Mouse (Mus musculus) embryonic facial prominence, embryonic 11.5 days (tissue): ENCODE measurements around the gene Agt. TPM values are rescaled to one million over a fixed set of nuclear protein-coding genes. Genes with fewer than 3 reads are reported as not detected.

Experiments used
- ATAC-seq: fragments of 200-750 bp; cut with Nextera tagmentation; replicated peaks from 2 replicates; pipeline ENCODE4 v1.8.0; 2017; ENCODE audit warnings: low read depth; ENCODE audit not compliant: insufficient number of reproducible peaks, low FRiP score, low TSS enrichment
- DNase-seq: peaks from one replicate; pipeline ENCODE4 v3.0.0-alpha.2; 2015; ENCODE audit warnings: low spot score
- H3K27ac ChIP-seq: fragments of 300-500 bp; sonication (generic); replicated peaks from 2 replicates; pipeline ENCODE4 v1.5.1; 2014; ENCODE audit warnings: mild to moderate bottlenecking, low read depth, low read length, control low read depth
- H3K27me3 ChIP-seq: fragments of 300-500 bp; sonication (generic); 2 replicates; pipeline ENCODE4 v1.6.1; 2014; ENCODE audit warnings: mild to moderate bottlenecking, low read length, moderate library complexity, mixed read lengths; ENCODE audit not compliant: control insufficient read depth, insufficient read depth
- H3K36me3 ChIP-seq: fragments of 300-500 bp; sonication (generic); replicated peaks from 2 replicates; pipeline ENCODE4 v1.6.1; 2014; ENCODE audit warnings: low read depth, mild to moderate bottlenecking, low read length, moderate library complexity, mixed read lengths; ENCODE audit not compliant: control insufficient read depth, insufficient read depth
- H3K4me1 ChIP-seq: fragments of 300-500 bp; sonication (generic); 2 replicates; pipeline ENCODE4 v1.6.1; 2014; ENCODE audit warnings: low read length, mixed read lengths; ENCODE audit not compliant: control insufficient read depth, insufficient read depth
- H3K4me2 ChIP-seq: fragments of 300-500 bp; sonication (generic); 2 replicates; pipeline ENCODE4 v1.6.1; 2014; ENCODE audit warnings: low read depth, mild to moderate bottlenecking, control low read depth, low read length, moderate library complexity
- H3K4me3 ChIP-seq: fragments of 300-500 bp; sonication (generic); 2 replicates; pipeline ENCODE4 v1.5.1; 2014; ENCODE audit warnings: low read depth, low read length, control low read depth
- H3K9ac ChIP-seq: fragments of 300-500 bp; sonication (generic); replicated peaks from 2 replicates; pipeline ENCODE4 v1.6.1; 2014; ENCODE audit warnings: mild to moderate bottlenecking, control low read depth, low read length
- H3K9me3 ChIP-seq: fragments of 300-500 bp; sonication (generic); replicated peaks from 2 replicates; pipeline ENCODE4 v1.6.1; 2016; ENCODE audit warnings: mild to moderate bottlenecking, low read length, inconsistent platforms, mixed read lengths; ENCODE audit not compliant: control insufficient read depth
- WGBS: fragments of 180-500 bp; shearing (Covaris S2); extraction: QIAGEN DNeasy Blood & Tissue Kit; methylation state at CpG from one replicate; pipeline ENCODE4 v1.1.7; 2014; 5-methylcytosine and 5-hydroxymethylcytosine counted together
- polyA plus RNA-seq: library from polyadenylated mRNA; unstranded; fragments of >200 nt; fragmentation: Nextera tagmentation; extraction: Ambion mirVana; gene quantifications from 2 replicates; pipeline ENCODE4 v1.2.1, GENCODE M21; 2014

Agt gene
- polyA plus RNA-seq, 1 experiment from 2014 or later, result not detected

DNA sequence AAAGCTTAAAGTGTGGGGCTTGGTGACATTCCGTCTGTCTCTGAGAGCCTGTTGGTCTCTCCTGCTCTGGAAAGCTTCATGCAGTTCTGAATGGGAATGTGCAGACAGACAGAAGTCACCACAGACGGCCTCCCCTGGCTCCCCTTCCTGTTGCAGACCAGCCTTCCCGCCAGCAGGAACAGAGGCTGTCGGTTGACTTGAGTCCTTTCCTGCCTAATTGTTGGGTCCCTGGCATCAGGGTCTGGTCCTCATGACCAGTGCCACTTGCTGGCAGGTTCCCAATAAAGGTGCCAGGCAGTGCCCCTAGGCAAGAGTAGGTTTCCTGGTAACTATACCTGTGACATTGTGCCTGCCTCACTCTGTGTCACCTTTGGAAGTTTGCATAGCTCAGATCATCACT is 38.5 kb downstream of the Agt start:
- Histone ChIP-seq H3K9me3 (no peaks in the 10 kb centered on the region), H3K4me2 (no peak overlapping the region), H3K27me3 (no peaks in the 10 kb centered on the region), H3K4me3 (no peak overlapping the region), H3K27ac (no peak overlapping the region), H3K4me1 (no peaks in the 10 kb centered on the region), H3K36me3 (peaks cover 3% of the 10 kb centered on the region), H3K9ac (no peak overlapping the region)
- WGBS, result 85% methylated on average over 4 of the region's 4 CpGs
- ATAC-seq (no peak), DNase-seq (no peak)

DNA sequence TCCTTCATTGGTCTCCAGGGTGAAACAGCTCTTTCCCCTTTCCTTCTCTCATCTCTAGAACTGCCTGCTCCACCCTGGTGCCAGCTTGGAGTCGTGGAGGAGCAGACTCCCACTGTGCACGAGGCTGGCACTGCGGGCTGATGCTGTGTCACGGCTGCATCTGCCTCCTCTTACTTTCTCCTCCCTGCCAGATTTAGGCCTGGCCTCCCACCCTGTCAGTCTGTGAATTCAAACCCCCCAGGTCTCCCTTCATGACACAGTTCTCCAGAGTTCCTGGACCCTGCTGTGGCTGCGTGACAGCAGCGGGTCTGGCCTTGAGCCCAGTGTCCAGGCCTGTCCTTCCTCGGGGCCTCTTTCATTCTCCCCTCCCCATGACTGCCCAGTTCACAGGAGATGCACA is 39.0 kb downstream of the Agt start:
- DNase-seq, result no peak

DNA sequence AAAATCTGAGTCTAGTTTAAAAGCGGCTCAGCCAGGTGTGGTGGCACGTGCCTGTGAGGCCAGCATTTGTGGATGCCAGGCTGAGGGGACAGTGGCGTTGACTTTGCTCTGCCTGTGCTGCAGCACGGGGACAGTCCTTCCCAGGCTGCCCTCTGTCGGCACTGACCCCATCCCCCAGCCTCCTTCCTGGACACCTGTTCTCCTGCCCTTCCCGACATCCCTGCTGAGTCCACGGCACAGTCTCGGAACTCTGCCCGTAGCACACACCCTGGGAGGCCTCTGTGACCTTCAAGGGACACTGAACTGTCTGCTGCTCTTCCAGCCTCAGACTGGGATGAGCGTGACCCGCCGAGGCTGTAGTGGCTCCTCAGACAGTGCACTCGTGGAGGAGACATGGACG is 39.4 kb downstream of the Agt start:
- Histone ChIP-seq H3K4me2 (no peak overlapping the region), H3K4me3 (no peak overlapping the region), H3K27me3 (no peaks in the 10 kb centered on the region), H3K4me1 (no peaks in the 10 kb centered on the region), H3K36me3 (peaks cover 3% of the 10 kb centered on the region; the same call in 1 of the 2 replicates), H3K27ac (no peak overlapping the region), H3K9me3 (no peaks in the 10 kb centered on the region), H3K9ac (no peak overlapping the region)
- no peak for ATAC-seq
- no peak for DNase-seq
- 90% methylated on average over 14 of the region's 14 CpGs for WGBS

More for the DNA sequence above, 39.0 kb downstream of the Agt start:
- Histone ChIP-seq H3K9me3 (no peaks in the 10 kb centered on the region), H3K4me1 (no peaks in the 10 kb centered on the region), H3K27me3 (no peaks in the 10 kb centered on the region), H3K4me2 (no peak overlapping the region), H3K36me3 (peaks cover 3% of the 10 kb centered on the region), H3K4me3 (no peak overlapping the region), H3K27ac (no peak overlapping the region), H3K9ac (no peak overlapping the region)
- WGBS, result 87% methylated on average over 7 of the region's 7 CpGs
- no peak for ATAC-seq

DNA sequence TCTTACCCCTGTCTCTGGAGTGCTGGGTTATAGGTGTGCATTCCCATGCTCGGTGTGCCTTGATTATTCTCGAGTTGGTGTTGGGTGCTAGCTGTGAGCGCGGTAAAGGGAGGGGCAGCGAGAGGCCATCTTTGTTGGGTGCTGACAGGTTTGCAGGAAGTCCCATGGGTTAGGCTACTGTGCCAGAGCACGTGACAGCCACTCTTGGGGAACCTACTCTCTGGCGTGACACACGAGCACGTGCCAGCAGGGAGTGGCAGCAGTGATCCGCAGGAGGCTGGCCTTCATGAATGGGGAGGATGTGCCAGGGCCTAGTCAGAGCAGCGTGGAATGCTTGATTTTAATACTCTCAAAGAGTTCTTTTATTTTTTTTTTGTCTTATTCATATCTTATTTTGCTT is 43.2 kb downstream of the Agt start:
- Histone ChIP-seq H3K27me3 (no peaks in the 10 kb centered on the region), H3K4me1 (no peaks in the 10 kb centered on the region), H3K4me2 (no peak overlapping the region), H3K9me3 (no peaks in the 10 kb centered on the region), H3K36me3 (peaks cover 3% of the 10 kb centered on the region; the same call in 1 of the 2 replicates), H3K9ac (no peak overlapping the region), H3K4me3 (no peak overlapping the region), H3K27ac (no peak overlapping the region)
- DNase-seq (no peak), ATAC-seq (no peak)
- WGBS, result 89% methylated on average over 11 of the region's 11 CpGs

DNA sequence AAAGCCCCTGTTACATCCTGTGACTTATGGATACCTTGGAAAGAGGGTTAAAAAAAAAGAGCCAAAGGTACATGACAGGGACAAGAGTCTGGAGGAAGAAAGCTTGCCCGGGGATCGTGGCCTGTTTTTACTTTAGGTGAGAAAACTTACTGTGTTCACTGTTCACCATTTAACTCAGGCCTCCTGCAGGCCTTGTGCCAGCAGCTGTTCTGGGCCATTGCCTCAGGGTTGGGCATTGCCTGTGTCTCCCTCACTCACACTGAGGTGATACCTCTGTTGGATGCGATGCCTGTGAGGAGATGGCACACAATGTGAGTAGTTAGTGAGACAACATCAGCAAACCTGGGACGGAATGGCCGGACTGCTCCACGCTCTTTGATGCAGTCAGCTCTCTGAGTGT is 47.6 kb downstream of the Agt start:
- DNase-seq, result no peak
- ATAC-seq, result no peak
- Histone ChIP-seq H3K4me2 (no peak overlapping the region), H3K27ac (no peak overlapping the region), H3K27me3 (no peaks in the 10 kb centered on the region), H3K4me1 (no peaks in the 10 kb centered on the region), H3K4me3 (no peak overlapping the region), H3K9me3 (no peaks in the 10 kb centered on the region), H3K9ac (no peak overlapping the region), H3K36me3 (peaks cover 3% of the 10 kb centered on the region; the same call in 1 of the 2 replicates)
- 92% methylated on average over 6 of the region's 6 CpGs for WGBS

DNA sequence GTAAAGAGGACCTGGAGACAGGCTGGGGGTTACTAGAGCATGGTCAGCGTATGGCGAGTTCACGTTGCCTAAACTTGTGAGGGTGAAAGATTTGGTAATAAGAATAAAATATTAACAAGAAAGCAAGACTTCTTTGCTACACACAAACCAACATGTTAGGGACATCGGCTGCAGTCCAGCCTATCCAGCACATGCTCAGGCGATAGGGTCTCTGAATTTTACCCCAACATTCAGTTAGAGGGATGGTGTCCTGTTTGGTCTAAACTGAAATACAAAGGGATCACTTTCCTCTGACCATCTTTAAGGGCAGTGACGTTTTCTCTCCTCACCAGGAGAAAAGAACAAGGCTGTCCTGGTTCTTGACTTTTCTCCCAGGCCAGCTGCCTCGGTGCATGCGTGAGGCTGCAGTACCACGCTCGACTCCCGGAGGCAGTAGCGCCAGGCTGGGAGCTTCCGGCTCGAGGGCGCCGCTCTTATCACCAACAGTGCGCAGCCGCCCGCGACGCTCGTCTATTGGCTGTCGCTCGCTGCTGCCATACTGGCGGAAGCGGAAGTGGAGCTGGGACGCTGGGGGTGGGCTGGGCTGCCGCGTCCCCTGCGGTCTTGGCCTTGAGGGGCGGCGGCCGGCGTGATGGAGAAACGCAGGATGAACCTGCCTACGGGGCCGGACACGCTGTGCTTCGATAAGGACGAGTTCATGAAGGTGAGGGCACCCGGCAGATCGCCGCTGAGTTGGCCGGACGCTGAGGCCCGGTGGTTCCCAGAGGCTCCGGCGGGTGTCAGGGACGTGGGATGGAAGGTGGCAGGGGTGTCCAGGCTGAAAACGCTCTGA is 49.0 kb downstream of the Agt start, which contains the start of gene Cog2:
Cog2 (plus strand) TSS at position 519 of the 832 bp plus-strand sequence.
- ATAC-seq (peak; percentile 98), DNase-seq (peak; percentile 97)
- H3K9me3 ChIP-seq, result no peaks in the 10 kb centered on the region
- H3K4me3 ChIP-seq, result peak within 1 kb of the TSS; percentile 72
- H3K36me3 ChIP-seq, result no peaks in the 10 kb centered on the region
- 10% methylated on average over 50 of the region's 50 CpGs for WGBS
- H3K4me2 ChIP-seq, result peak within 1 kb of the TSS; percentile 58
- no peaks in the 10 kb centered on the region for H3K27me3 ChIP-seq
- H3K27ac ChIP-seq, result no peak within 1 kb of the TSS
- H3K9ac ChIP-seq, result peak within 1 kb of the TSS; percentile 64
- no peaks in the 10 kb centered on the region for H3K4me1 ChIP-seq

DNA sequence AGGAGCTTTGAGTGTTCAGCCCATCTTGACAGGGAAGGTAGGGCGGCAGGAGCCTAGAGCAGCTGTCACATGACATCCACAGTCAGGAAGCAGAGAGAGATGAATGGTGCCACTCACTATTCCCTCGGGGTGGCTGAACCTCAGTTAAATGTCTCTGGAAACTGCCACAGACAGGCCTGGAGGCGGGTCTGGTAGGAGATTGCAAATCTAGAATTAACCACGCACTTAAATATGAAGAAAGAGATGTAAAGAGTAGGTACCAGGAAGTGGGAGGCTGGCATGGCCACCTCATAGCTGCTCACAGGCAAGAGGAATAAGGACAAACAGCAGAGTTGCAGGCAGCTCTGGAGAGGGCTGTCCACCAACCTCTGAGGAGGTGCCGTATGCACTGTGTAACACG is 52.4 kb downstream of the Agt start:
- no peak overlapping the region for H3K4me2 ChIP-seq
- no peaks in the 10 kb centered on the region for H3K36me3 ChIP-seq
- H3K4me1 ChIP-seq, result no peaks in the 10 kb centered on the region
- no peak overlapping the region for H3K9ac ChIP-seq
- no peak for DNase-seq
- no peak overlapping the region for H3K4me3 ChIP-seq
- H3K9me3 ChIP-seq, result no peaks in the 10 kb centered on the region
- 66% methylated on average over 6 of the region's 6 CpGs for WGBS
- H3K27me3 ChIP-seq, result no peaks in the 10 kb centered on the region
- no peak for ATAC-seq
- H3K27ac ChIP-seq, result no peak overlapping the region

DNA sequence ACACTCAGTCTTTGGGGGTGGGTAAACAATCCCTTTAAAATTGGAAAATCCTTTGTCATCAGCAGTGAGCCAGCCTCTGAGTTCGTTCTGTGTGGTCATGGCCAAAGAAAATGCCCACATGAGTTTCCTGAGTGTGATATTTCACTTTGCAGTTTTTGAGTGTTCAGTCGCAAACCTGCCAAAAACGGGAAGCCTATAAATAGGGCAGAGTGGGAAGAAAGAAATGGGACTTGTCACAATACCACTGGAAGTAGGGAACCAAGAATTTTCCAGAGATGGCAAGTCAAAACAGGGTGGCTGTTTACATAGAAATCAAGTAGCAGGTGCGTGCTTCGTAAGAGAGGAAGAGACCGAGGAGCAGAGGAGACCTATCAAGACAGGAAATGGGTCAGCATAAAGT is 53.0 kb downstream of the Agt start:
- Histone ChIP-seq H3K36me3 (no peaks in the 10 kb centered on the region), H3K4me3 (no peak overlapping the region), H3K27ac (no peak overlapping the region), H3K9me3 (no peaks in the 10 kb centered on the region), H3K27me3 (no peaks in the 10 kb centered on the region), H3K9ac (no peak overlapping the region), H3K4me1 (no peaks in the 10 kb centered on the region), H3K4me2 (no peak overlapping the region)
- DNase-seq, result no peak
- WGBS, result 73% methylated on average over 6 of the region's 6 CpGs
- ATAC-seq, result no peak
